Mouse (Mus musculus): ENCODE data around the gene Dnpep.

DNA sequence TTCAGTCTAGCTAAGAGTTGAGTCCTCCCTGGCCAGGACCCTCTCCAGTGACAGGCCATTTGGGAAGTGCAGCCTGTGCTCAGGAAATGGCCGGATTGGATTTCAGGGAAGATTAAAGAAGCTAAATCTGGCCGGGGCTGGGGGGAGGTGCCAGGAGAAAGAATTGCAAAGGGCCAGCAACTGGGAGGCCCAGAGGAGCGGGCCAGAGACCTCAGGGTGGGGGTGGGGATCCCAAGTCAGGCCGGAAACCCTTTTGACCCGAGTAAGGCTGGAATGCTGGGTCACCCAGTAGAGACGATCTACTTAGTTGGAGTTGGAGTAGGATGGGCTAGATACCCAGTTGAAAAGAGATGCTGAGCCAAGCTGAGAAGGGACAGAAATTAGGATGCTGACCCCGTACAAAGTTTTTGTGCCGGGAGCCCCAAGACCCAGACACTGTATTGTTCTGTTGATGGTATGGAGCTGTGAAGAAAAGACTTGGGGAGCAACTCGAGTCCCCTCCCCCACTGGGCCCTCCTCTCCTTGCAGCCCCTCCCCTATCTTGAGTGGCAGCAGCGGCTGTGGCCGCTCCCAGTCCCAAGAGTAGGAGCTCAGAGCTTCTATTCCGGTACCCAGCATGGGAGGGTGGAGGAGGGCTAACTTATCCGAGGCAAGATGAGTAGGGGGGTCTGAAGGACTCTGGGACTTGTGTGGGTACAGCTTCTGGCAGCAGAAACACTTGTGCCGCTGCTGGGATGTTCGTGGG lies 26.7 kb upstream of the Dnpep start:
- TF ChIP-seq CTCF (IDR thresholded peaks at IDR 0.05; ENCODE audit: control insufficient read depth, insufficient read depth, insufficient read length) (no peak), USF1 (IDR thresholded peaks at IDR 0.05; ENCODE audit: low read depth) (no peak), MYOG (IDR thresholded peaks at IDR 0.05; ENCODE audit: control insufficient read depth, extremely low read depth, insufficient read length) (no peak)
